Mouse (Mus musculus): ENCODE data around the gene Chst1.

- peak; percentile 4; the same call in 1 of the 2 replicates for TF ChIP-seq CTCF (IDR thresholded peaks at IDR 0.05; ENCODE audit: control insufficient read depth, insufficient read depth, low read length)
- TF ChIP-seq POLR2A (IDR thresholded peaks at IDR 0.05; ENCODE audit: borderline replicate concordance, control insufficient read depth, low read depth, low read length) = no peak
These were observed 2.2 kb upstream of the Chst1 start for GRCm38 (mm10) chr2:92597291-92597690.

Data from bone marrow, adult 2 months (tissue).